Comparison of ENCODE assay signal across 26 mouse cellular contexts in the genomic region with DNA sequence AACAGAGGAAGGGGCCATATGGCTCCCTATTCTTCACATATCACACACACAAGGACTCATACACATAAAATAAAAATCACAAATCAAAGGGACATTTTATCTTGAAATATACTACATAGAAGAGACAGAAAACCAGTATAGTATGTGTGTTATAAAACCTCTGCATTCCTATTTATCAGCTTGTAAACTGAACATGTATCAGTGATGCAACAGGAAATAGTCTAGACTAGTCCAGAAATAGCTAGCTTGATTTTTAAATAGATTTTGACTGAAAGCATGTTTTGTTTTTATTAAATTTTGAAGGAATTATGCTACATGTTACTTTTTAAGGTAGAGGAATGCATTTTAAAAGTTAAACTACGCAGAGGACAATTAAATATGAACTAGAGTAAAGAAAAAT. TPM values are rescaled to one million over a fixed set of nuclear protein-coding genes. Genes with fewer than 3 reads are reported as not detected.
A peak's percentile ranks its signal among the peaks of the same experiment; 100 is the strongest.
DNase-seq lines count a peak whose midpoint lies in the region; ATAC-seq and TF ChIP-seq lines count a peak whose summit lies in the region.
"Had no signal": no experiment of that assay in that cellular context is flagged by ENCODE, and none has a peak within 500 bp of the region (broad histone marks: within the 10 kb centered on the region; RNA-seq: fewer than 3 reads in every experiment).

No protein-coding gene starts in this region.

- H3K27ac ChIP-seq in lung, embryonic 14.5 days (ENCODE audit: low read depth): no peak overlapping the region
- H3K27ac ChIP-seq: embryonic facial prominence, embryonic 13.5 days; embryonic facial prominence, embryonic 15.5 days; forebrain, embryonic 10.5 days; forebrain, embryonic 12.5 days had no signal

- no peaks in the 10 kb centered on the region for H3K9me3 ChIP-seq in lung, embryonic 14.5 days (ENCODE audit: low read depth, low read length)
- H3K9me3 ChIP-seq: embryonic facial prominence, embryonic 13.5 days; embryonic facial prominence, embryonic 15.5 days; forebrain, embryonic 10.5 days; forebrain, embryonic 12.5 days; G1E had no signal

- H3K4me3 ChIP-seq in lung, embryonic 14.5 days (ENCODE audit: low read depth, low read length): no peak overlapping the region
- H3K4me3 ChIP-seq: embryonic facial prominence, embryonic 13.5 days; embryonic facial prominence, embryonic 15.5 days; erythroblast, embryonic 14.5 days; forebrain, embryonic 10.5 days; forebrain, embryonic 12.5 days had no signal

- H3K27me3 ChIP-seq in lung, embryonic 14.5 days (ENCODE audit: insufficient read depth, low read length): no peaks in the 10 kb centered on the region
- H3K27me3 ChIP-seq: CH12.LX; embryonic facial prominence, embryonic 13.5 days; embryonic facial prominence, embryonic 15.5 days; forebrain, embryonic 12.5 days; Patski had no signal

- H3K4me1 ChIP-seq in lung, embryonic 14.5 days (ENCODE audit: insufficient read depth): no peaks in the 10 kb centered on the region
- H3K4me1 ChIP-seq: embryonic facial prominence, embryonic 13.5 days; embryonic facial prominence, embryonic 15.5 days; forebrain, embryonic 10.5 days; forebrain, embryonic 12.5 days had no signal

- ATAC-seq in lung, embryonic 14.5 days (ENCODE audit: insufficient read depth): no peak
- ATAC-seq in inflammation-experienced regulatory T-cells, adult 6 months: peak; percentile 52
- ATAC-seq: activated CD4-positive, CD25-positive, alpha-beta regulatory T cell, adult 4 months; forebrain, embryonic 14.5 days; forebrain, postnatal 0 days; Patski had no signal

- no peak overlapping the region for H3K4me2 ChIP-seq in lung, embryonic 14.5 days
- H3K4me2 ChIP-seq: embryonic facial prominence, embryonic 13.5 days; embryonic facial prominence, embryonic 15.5 days; forebrain, embryonic 12.5 days had no signal

- WGBS in lung, embryonic 14.5 days: 90% methylated on average over 1 of the region's 1 CpGs

- H3K9ac ChIP-seq in lung, embryonic 14.5 days: no peak overlapping the region
- H3K9ac ChIP-seq: embryonic facial prominence, embryonic 13.5 days; embryonic facial prominence, embryonic 15.5 days; forebrain, embryonic 12.5 days; forebrain, postnatal 0 days had no signal

- peak; percentile 34 for DNase-seq in lung, embryonic 14.5 days
- no peak for DNase-seq in lung, postnatal 36 days
- peak; percentile 33 for DNase-seq in CD4-positive, CD25-positive, alpha-beta regulatory T cell, adult 2 months (ENCODE audit: low read depth, low spot score)
- no peak for DNase-seq in frontal cortex, postnatal 36 days (ENCODE audit: low spot score in 2 of 2)
- DNase-seq: adrenal gland, adult 8-10 months; adrenal gland, postnatal 25 days; B cell, adult 2 months; cerebellum, adult 11 months; cerebellum, adult 18-20 months; cerebellum, adult 8-10 months; cerebellum, adult 9-11 months; cerebellum, postnatal 14 days; cerebellum, postnatal 36 days; embryo, embryonic 11 days; forebrain, postnatal 0 days had no signal

- no peak for TF ChIP-seq CTCF in lung, embryonic 14.5 days (IDR thresholded peaks at IDR 0.05; ENCODE audit: low read depth)

- H3K36me3 ChIP-seq in lung, embryonic 14.5 days (ENCODE audit: insufficient read depth): no peaks in the 10 kb centered on the region
- H3K36me3 ChIP-seq: embryonic facial prominence, embryonic 13.5 days; embryonic facial prominence, embryonic 15.5 days; forebrain, embryonic 10.5 days; forebrain, embryonic 12.5 days; G1E had no signal

RNA-seq across cellular contexts. Expression of a gene that starts 17.5 kb away (rescaled TPM):
- 2.6 TPM in 2 replicates for polyA plus RNA-seq in lung, embryonic 14.5 days (2014; fragmentation: Nextera tagmentation; extraction: Ambion mirVana)
- polyA plus RNA-seq in inflammation-experienced regulatory T-cells, adult 6 months (2017; shearing (Covaris generic)): 1 to 10 TPM in 2 of 3 experiments, not detected in 1; 1.1 to 1.5 TPM

RNA-seq across cellular contexts. Expression of a gene that starts 17.6 kb away (rescaled TPM):
- 8.6 and 10.8 TPM in 2 replicates for polyA plus RNA-seq in lung, embryonic 14.5 days (2014; fragmentation: Nextera tagmentation; extraction: Ambion mirVana)
- polyA plus RNA-seq in inflammation-experienced regulatory T-cells, adult 6 months (2017; shearing (Covaris generic)): 1 to 10 TPM; 4.4 to 7.7 (median 7.7) TPM
- polyA plus RNA-seq: erythroblast, embryonic 14.5 days had no signal

RNA-seq across cellular contexts. Expression of a gene that starts 18.2 kb away (rescaled TPM):
- polyA plus RNA-seq in lung, embryonic 14.5 days (2014; fragmentation: Nextera tagmentation; extraction: Ambion mirVana): 2.9 and 4.1 TPM in 2 replicates
- polyA plus RNA-seq in inflammation-experienced regulatory T-cells, adult 6 months (2017; shearing (Covaris generic)): 1 to 10 TPM; 1.5 to 2.6 (median 1.9) TPM
- polyA plus RNA-seq: erythroblast, embryonic 14.5 days had no signal

Comparison
In these comparisons a context has a peak if more than half of its experiments do, and no peak if none do; other contexts are left out.
1. DNase-seq: peak in lung, embryonic 14.5 days (single experiment) and CD4-positive, CD25-positive, alpha-beta regulatory T cell, adult 2 months (single experiment); none in lung, postnatal 36 days (single experiment) and frontal cortex, postnatal 36 days (0 of 2).